Mouse (Mus musculus): ENCODE data around the gene Gm27021. TPM values are rescaled to one million over a fixed set of nuclear protein-coding genes. Genes with fewer than 3 reads are reported as not detected.

Gene Gm27021
- polyA plus RNA-seq, 1 experiment from 2014 or later, result 2.1 TPM

DNA sequence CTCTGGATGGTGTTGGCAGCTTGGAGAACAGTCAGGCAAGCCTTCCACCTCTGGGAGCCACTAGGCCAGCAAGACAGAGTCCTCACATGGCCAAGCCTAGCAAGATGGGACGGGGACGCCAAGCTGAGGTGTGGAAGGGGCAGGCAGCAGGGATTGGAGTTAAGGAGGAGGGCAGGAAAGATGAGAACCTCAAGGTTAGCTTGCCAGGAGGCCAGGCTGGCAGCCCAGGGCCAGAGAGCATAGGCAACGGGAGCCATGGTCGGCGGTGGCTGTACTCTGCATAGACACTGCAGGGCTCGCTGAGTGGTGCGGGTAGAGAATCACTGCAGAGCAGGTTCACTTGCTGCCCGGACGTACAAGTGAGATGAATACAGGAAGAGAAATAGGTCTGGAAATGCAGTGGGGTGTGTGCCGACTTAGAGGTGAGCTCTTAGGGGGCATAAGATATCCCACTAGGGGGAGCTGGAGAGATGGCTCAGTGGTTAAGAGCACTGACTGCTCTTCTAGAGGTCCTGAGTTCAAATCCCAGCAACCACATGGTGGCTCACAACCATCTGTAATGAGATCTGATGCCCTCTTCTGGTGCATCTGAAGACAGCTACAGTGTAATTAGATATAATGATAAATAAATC, 25.7 kb downstream of the Gm27021 start:
- H3K4me3 ChIP-seq (ENCODE audit: low read depth, low read length), result no peak overlapping the region
- DNase-seq (ENCODE audit: low spot score), result no peak
- H3K27me3 ChIP-seq (ENCODE audit: control insufficient read depth, insufficient read depth, low read length), result no peaks in the 10 kb centered on the region
- 77% methylated on average over 10 of the region's 10 CpGs for WGBS
- no peak overlapping the region for H3K27ac ChIP-seq (replicated peaks; ENCODE audit: low read depth, low read length)
- H3K4me2 ChIP-seq (ENCODE audit: low read depth, severe bottlenecking), result no peak overlapping the region
- H3K4me1 ChIP-seq (ENCODE audit: control insufficient read depth, insufficient read depth, low read length), result no peaks in the 10 kb centered on the region
- ATAC-seq (ENCODE audit: insufficient number of reproducible peaks, low FRiP score, low TSS enrichment, low read depth), result no peak
- no peaks in the 10 kb centered on the region for H3K9me3 ChIP-seq (ENCODE audit: control insufficient read depth, low read length)
- no peak overlapping the region for H3K9ac ChIP-seq (ENCODE audit: low read length)
- H3K36me3 ChIP-seq (ENCODE audit: control insufficient read depth, insufficient read depth, low read length), result no peaks in the 10 kb centered on the region

DNA sequence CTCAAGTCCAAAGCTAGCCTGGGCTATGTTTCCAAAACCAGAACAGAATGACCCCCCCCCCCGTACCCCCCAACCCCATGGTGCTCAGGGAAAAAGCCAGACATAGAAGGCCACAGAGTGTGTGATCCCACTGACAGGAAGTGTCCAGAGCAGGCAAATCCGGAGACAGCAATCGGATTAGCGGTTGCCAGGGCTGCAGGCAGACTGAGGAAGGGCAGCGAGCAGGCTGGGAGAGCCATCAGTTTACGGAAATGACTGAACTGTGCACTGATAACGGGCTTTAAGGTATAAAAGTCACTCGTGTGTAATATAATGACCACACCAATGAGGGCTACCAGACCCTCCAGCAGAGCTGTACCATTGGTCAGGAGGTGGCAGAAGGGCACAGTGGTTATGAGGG, 26.6 kb downstream of the Gm27021 start:
- Histone ChIP-seq H3K9me3 (ENCODE audit: control insufficient read depth, low read length) (no peaks in the 10 kb centered on the region), H3K9ac (ENCODE audit: low read length) (no peak overlapping the region), H3K36me3 (ENCODE audit: control insufficient read depth, insufficient read depth, low read length) (no peaks in the 10 kb centered on the region), H3K27ac (replicated peaks; ENCODE audit: low read depth, low read length) (no peak overlapping the region), H3K27me3 (ENCODE audit: control insufficient read depth, insufficient read depth, low read length) (no peaks in the 10 kb centered on the region), H3K4me1 (ENCODE audit: control insufficient read depth, insufficient read depth, low read length) (no peaks in the 10 kb centered on the region), H3K4me2 (ENCODE audit: low read depth, severe bottlenecking) (no peak overlapping the region), H3K4me3 (ENCODE audit: low read depth, low read length) (no peak overlapping the region)
- ATAC-seq (ENCODE audit: insufficient number of reproducible peaks, low FRiP score, low TSS enrichment, low read depth) (no peak), DNase-seq (ENCODE audit: low spot score) (no peak)
- 44% methylated on average over 8 of the region's 8 CpGs for WGBS

DNA sequence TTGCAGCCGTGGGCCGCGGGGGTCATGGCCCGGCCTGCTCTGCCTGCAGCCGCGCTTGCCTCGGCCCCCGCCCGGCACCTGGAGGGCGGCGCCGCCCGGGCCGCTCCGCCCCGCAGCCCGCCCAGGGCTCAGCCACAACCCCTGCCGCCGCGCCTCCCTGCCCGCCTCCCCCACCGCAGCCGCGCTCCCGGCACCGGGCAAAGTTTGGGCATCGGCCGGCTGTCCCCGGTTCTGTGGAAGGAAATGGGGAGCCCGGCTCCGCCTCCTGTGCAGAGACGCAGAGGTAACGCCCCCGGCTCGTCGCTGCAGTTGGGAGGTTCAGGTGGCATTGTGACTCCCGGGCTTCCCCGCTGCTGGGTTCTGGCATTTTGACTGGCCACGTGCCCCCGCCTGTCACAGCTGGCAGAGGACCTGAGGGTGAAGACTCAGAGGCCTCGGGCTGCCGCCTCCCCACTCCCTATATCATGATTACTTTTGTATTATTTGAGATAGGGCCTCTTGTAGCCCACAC, 33.5 kb downstream of the Gm27021 start:
- ATAC-seq (ENCODE audit: insufficient number of reproducible peaks, low FRiP score, low TSS enrichment, low read depth), result 0 out of 2 replicates have a peak, but pooled peaks have one; percentile 23
- peak overlapping the region; percentile 99 for H3K4me2 ChIP-seq (ENCODE audit: low read depth, severe bottlenecking)
- H3K9ac ChIP-seq (ENCODE audit: low read length), result peak overlapping the region; percentile 61
- peaks cover 10% of the 10 kb centered on the region for H3K4me1 ChIP-seq (ENCODE audit: control insufficient read depth, insufficient read depth, low read length)
- no peaks in the 10 kb centered on the region for H3K36me3 ChIP-seq (ENCODE audit: control insufficient read depth, insufficient read depth, low read length)
- peak overlapping the region; percentile 64 for H3K4me3 ChIP-seq (ENCODE audit: low read depth, low read length)
- WGBS, result under 1% methylated on average over 38 of the region's 42 CpGs
- peak; percentile 61 for DNase-seq (ENCODE audit: low spot score)
- H3K27me3 ChIP-seq (ENCODE audit: control insufficient read depth, insufficient read depth, low read length), result peaks cover 13% of the 10 kb centered on the region; the same call in 1 of the 2 replicates
- H3K27ac ChIP-seq (replicated peaks; ENCODE audit: low read depth, low read length), result no peak overlapping the region
- H3K9me3 ChIP-seq (ENCODE audit: control insufficient read depth, low read length), result no peaks in the 10 kb centered on the region

DNA sequence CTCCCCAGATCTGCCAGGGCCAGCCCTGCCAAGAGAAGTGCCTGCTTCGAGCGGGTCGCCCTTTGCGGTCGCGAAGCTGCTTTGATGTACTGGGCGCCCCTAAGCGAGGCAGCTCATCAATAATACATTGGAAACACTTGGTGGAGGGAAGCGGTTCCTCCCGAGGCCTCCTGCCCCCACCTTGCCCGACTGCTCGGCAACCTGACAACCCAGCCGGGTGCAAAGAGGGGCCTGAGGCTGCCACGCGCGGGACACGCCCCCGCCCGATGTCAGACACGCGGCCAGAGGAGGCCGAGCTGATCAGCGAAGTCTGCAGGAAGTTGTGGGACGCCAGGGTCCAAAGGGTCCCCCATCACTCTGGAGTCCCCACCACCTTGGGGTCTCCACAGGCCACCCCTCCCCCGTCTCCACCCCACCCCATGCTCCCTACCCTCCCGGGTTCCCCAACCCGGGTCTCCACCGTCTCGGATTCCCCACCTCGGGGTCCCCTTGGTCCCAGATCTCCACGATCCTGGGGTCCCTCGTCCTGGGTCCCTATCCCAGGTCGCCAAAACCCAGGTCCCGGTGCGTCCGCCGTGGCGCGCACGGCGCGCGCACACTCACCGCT, 34.1 kb downstream of the Gm27021 start:
- H3K9ac ChIP-seq (ENCODE audit: low read length), result peak overlapping the region; percentile 61
- peaks cover 13% of the 10 kb centered on the region; the same call in 1 of the 2 replicates for H3K27me3 ChIP-seq (ENCODE audit: control insufficient read depth, insufficient read depth, low read length)
- H3K4me2 ChIP-seq (ENCODE audit: low read depth, severe bottlenecking), result peak overlapping the region; percentile 99
- no peaks in the 10 kb centered on the region for H3K9me3 ChIP-seq (ENCODE audit: control insufficient read depth, low read length)
- peaks cover 10% of the 10 kb centered on the region for H3K4me1 ChIP-seq (ENCODE audit: control insufficient read depth, insufficient read depth, low read length)
- H3K36me3 ChIP-seq (ENCODE audit: control insufficient read depth, insufficient read depth, low read length), result no peaks in the 10 kb centered on the region
- H3K27ac ChIP-seq (replicated peaks; ENCODE audit: low read depth, low read length), result no peak overlapping the region
- under 1% methylated on average over 44 of the region's 44 CpGs for WGBS
- peak overlapping the region; percentile 64 for H3K4me3 ChIP-seq (ENCODE audit: low read depth, low read length)
- 0 out of 2 replicates have a peak, but pooled peaks have one; percentile 5 for ATAC-seq (ENCODE audit: insufficient number of reproducible peaks, low FRiP score, low TSS enrichment, low read depth)
- peak; percentile 56 for DNase-seq (ENCODE audit: low spot score)

DNA sequence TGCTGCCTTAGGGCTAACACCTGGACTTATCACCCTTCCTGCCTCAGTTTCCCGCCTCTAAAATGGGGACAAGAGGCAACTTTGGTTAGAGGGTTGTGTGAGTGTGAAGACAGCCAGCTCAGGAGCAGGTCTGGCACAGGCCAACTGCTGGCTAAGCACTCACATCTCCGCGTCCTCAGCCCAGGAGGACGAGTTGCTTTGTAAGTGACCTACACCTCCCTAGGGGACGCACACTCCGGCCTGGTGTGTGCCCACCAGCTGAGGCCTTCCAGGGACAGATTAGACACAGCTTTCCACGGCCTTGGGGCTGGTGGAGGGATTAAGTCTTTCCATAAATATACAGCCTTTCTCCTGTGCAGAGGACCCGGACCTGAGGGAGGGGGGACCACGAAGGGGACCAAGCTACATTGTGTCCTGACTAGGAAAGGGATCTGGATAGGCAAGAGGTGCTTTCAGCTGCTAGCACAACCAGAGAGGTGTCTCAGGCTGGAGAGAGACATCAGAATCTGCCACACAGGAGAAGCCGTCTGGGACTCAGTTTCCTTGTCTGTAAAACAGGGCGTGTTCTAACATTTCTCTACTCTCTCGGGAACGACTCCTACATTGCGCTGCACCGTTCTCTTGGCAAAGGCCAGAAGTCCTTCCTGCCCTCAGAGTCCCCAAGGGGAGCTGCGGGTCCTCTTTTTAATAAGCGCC, 34.8 kb downstream of the Gm27021 start:
- no peak overlapping the region for H3K27ac ChIP-seq (replicated peaks; ENCODE audit: low read depth, low read length)
- ATAC-seq (ENCODE audit: insufficient number of reproducible peaks, low FRiP score, low TSS enrichment, low read depth), result no peak
- no peaks in the 10 kb centered on the region for H3K9me3 ChIP-seq (ENCODE audit: control insufficient read depth, low read length)
- H3K27me3 ChIP-seq (ENCODE audit: control insufficient read depth, insufficient read depth, low read length), result peaks cover 13% of the 10 kb centered on the region; the same call in 1 of the 2 replicates
- no peak overlapping the region for H3K9ac ChIP-seq (ENCODE audit: low read length)
- H3K36me3 ChIP-seq (ENCODE audit: control insufficient read depth, insufficient read depth, low read length), result no peaks in the 10 kb centered on the region
- DNase-seq (ENCODE audit: low spot score), result peak; percentile 31
- H3K4me2 ChIP-seq (ENCODE audit: low read depth, severe bottlenecking), result peak overlapping the region; percentile 99
- H3K4me1 ChIP-seq (ENCODE audit: control insufficient read depth, insufficient read depth, low read length), result peaks cover 10% of the 10 kb centered on the region
- 29% methylated on average over 17 of the region's 17 CpGs for WGBS
- H3K4me3 ChIP-seq (ENCODE audit: low read depth, low read length), result peak overlapping the region; percentile 64

DNA sequence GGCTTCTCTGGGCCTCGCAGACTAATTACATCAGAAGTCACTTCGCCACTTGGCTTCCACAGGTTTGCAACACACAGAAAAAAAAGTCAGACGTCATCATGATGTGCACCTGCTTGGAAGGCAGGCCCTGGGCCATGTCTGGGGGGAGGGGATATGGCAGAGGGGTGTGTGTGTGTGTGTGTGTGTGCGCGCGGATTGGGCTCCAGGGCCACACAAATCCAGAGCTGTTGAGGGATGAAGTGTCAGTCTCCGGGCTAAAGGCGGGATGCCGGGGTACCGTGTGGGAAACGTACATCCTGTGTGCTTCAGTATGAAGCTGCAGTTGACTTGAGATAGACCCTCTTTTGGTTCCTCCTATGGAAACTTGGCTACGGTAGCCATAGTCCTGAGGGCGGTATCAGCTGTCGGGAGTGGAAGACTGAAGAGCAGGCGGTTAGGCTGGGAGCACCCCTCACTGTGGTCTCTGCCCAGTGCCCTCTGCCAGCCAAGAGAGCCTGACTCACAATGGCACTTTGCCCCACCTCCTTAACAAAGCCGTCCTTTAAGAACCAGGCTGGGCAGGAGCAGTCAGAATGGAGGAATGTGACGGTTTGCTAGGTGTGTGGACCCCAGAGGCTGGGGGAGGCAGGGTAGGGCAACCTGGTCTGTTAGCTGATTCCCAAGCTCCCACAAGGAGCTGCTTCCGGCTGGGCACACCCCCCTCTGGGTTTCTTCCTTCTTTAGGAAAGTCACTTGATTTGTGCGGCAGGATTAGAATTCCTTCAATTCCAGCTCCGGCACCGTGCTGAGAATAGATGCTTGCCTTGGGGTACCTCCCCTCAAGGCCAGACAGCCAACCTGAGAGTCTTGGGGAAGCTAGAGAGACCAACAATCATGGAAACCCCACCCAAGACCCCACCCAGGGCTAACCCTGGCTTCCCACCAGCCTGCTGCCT, 36.2 kb downstream of the Gm27021 start:
- H3K4me2 ChIP-seq (ENCODE audit: low read depth, severe bottlenecking), result no peak overlapping the region
- no peak overlapping the region for H3K4me3 ChIP-seq (ENCODE audit: low read depth, low read length)
- no peak for DNase-seq (ENCODE audit: low spot score)
- ATAC-seq (ENCODE audit: insufficient number of reproducible peaks, low FRiP score, low TSS enrichment, low read depth), result no peak
- H3K9me3 ChIP-seq (ENCODE audit: control insufficient read depth, low read length), result no peaks in the 10 kb centered on the region
- peaks cover 13% of the 10 kb centered on the region; the same call in 1 of the 2 replicates for H3K27me3 ChIP-seq (ENCODE audit: control insufficient read depth, insufficient read depth, low read length)
- no peak overlapping the region for H3K9ac ChIP-seq (ENCODE audit: low read length)
- H3K4me1 ChIP-seq (ENCODE audit: control insufficient read depth, insufficient read depth, low read length), result peaks cover 10% of the 10 kb centered on the region
- no peak overlapping the region for H3K27ac ChIP-seq (replicated peaks; ENCODE audit: low read depth, low read length)
- 77% methylated on average over 21 of the region's 21 CpGs for WGBS
- H3K36me3 ChIP-seq (ENCODE audit: control insufficient read depth, insufficient read depth, low read length), result no peaks in the 10 kb centered on the region

DNA sequence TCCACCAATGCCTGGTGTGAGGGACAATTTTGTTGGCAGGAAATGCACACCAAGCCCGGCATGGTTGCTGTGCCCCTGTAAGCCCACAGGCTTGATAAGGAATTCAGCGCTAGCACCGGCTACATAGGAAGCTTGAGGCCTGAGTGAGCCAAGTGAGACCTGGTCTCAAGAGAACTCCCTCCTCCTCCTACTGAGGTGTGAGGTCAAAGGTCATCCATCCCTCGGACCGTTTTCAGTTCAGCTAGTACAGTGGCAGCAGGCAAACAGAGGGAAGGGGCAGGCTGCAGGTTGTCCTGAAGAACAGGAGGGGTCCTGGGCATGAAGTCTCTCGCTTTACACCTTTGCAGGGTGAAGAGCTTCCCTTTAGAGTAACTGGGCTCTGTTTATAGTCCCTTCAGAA, 37.0 kb downstream of the Gm27021 start:
- no peak overlapping the region for H3K9ac ChIP-seq (ENCODE audit: low read length)
- 38% methylated on average over 6 of the region's 6 CpGs for WGBS
- DNase-seq (ENCODE audit: low spot score) (no peak), ATAC-seq (ENCODE audit: insufficient number of reproducible peaks, low FRiP score, low TSS enrichment, low read depth) (no peak)
- no peak overlapping the region for H3K4me2 ChIP-seq (ENCODE audit: low read depth, severe bottlenecking)
- no peak overlapping the region for H3K27ac ChIP-seq (replicated peaks; ENCODE audit: low read depth, low read length)
- peaks cover 13% of the 10 kb centered on the region; the same call in 1 of the 2 replicates for H3K27me3 ChIP-seq (ENCODE audit: control insufficient read depth, insufficient read depth, low read length)
- peaks cover 10% of the 10 kb centered on the region for H3K4me1 ChIP-seq (ENCODE audit: control insufficient read depth, insufficient read depth, low read length)
- no peak overlapping the region for H3K4me3 ChIP-seq (ENCODE audit: low read depth, low read length)
- no peaks in the 10 kb centered on the region for H3K9me3 ChIP-seq (ENCODE audit: control insufficient read depth, low read length)
- no peaks in the 10 kb centered on the region for H3K36me3 ChIP-seq (ENCODE audit: control insufficient read depth, insufficient read depth, low read length)
